Mouse (Mus musculus) lung, adult 2 months (tissue): ENCODE results near the gene Ttc38. TPM values are rescaled to one million over a fixed set of nuclear protein-coding genes. Genes with fewer than 3 reads are reported as not detected.

ENCODE experiments used
- DNase-seq: peaks from one replicate; pipeline ENCODE4 v3.0.0; 2022
- H3K4me1 ChIP-seq: fragments of 200-500 bp; 2 replicates; pipeline ENCODE4 v1.6.1; 2011; ENCODE audit warnings: low read length; ENCODE audit not compliant: control insufficient read depth, insufficient read depth
- H3K4me3 ChIP-seq: fragments of 200-500 bp; replicated peaks from 2 replicates; pipeline ENCODE3; 2011; ENCODE audit warnings: low read depth, mild to moderate bottlenecking, control low read depth, low read length; ENCODE audit errors: extremely low read depth
- CTCF ChIP-seq: fragments of 200-500 bp; IDR thresholded peaks from 2 replicates; pipeline ENCODE4 v1.5.1; 2011; ENCODE audit warnings: mild to moderate bottlenecking, low read length, control low read depth; ENCODE audit not compliant: insufficient read depth
- POLR2A ChIP-seq: fragments of 200-500 bp; IDR thresholded peaks from 2 replicates; pipeline ENCODE4 v1.6.1; 2011; ENCODE audit warnings: low read depth, mild to moderate bottlenecking, control low read depth, low read length, borderline replicate concordance; ENCODE audit errors: extremely low read depth
- WGBS: fragments of 180-500 bp; shearing (Covaris S2); methylation state at CpG from one replicate; pipeline ENCODE4 v1.1.7; 2018; 5-methylcytosine and 5-hydroxymethylcytosine counted together
- polyA plus RNA-seq: library from polyadenylated mRNA; depleted of rRNA; stranded (reverse); fragments of >200 nt; gene quantifications from 2 replicates; pipeline ENCODE4 v1.2.3, GENCODE M21; 2012

The Ttc38 gene
- polyA plus RNA-seq, 1 experiment, result 13.0 TPM

DNA sequence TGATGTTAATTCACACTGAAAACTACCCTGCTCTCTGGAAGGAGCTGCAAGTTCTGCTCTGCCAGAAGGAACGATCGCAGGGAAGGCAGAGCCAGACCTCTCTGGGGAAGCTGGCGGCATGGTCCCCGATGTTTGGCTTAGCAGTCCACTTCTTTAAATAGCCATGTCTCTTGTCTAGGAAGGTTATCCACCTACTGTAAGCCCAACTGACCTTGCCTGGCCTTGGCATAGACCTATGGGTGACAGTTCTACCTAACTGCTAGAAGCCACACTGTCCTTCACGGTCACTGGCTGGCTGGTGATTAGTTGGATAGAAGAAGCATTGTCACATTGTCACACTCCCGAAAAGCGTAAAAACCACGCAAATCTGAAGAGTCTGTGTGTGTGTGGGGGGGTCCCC lies 33.4 kb upstream of the Ttc38 start:
- DNase-seq, result no peak
- H3K4me3 ChIP-seq, result no peak overlapping the region
- no peaks in the 10 kb centered on the region for H3K4me1 ChIP-seq
- WGBS, result 91% methylated on average over 8 of the region's 8 CpGs
- TF ChIP-seq CTCF, result no peak
- no peak for TF ChIP-seq POLR2A

DNA sequence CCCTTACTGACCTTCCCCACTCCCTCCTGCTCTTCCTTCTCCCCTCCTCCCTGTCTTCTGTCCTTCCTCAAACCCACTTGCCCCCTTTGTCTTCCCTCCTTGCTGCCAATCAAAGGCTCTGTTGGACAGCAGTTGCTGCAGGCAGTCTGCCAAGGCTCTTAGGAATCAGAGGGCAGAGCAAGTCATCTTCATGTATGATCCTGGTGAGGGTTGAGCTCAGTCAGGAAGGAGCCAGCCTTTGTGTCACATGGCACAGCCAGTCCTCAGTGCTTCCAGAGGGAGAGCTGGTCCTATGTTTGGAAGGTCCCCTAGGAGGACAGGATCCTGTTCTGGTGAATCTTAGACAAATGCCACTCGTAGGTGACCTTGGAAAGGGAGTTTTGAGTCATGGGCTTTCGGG lies 29.2 kb upstream of the Ttc38 start:
- DNase-seq, result no peak
- no peak overlapping the region for H3K4me3 ChIP-seq
- H3K4me1 ChIP-seq, result no peaks in the 10 kb centered on the region
- 77% methylated on average over 2 of the region's 2 CpGs for WGBS
- no peak for TF ChIP-seq POLR2A
- no peak for TF ChIP-seq CTCF

DNA sequence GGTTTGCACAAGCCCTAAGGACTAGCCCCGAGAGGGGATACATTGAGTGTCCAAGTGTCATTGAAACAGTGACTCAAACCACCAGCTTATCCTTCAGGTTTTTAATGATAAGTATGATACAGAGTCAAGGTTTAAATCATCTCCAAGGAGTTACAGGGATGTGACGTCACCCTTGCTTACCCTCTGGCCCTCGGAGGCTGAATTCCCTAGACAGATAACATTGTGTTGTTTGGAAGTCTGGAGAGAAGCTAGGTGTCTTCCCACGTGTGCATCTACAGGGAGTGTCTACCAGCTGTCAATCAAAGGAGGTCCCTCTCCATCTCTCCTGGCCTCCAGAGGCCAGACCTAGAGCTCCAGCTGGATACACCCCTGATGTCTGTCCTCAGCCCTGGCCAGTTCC lies 25.2 kb upstream of the Ttc38 start:
- WGBS, result 70% methylated on average over 4 of the region's 4 CpGs
- no peak overlapping the region for H3K4me3 ChIP-seq
- H3K4me1 ChIP-seq, result no peaks in the 10 kb centered on the region
- DNase-seq, result no peak
- TF ChIP-seq POLR2A (no peak), CTCF (no peak)

DNA sequence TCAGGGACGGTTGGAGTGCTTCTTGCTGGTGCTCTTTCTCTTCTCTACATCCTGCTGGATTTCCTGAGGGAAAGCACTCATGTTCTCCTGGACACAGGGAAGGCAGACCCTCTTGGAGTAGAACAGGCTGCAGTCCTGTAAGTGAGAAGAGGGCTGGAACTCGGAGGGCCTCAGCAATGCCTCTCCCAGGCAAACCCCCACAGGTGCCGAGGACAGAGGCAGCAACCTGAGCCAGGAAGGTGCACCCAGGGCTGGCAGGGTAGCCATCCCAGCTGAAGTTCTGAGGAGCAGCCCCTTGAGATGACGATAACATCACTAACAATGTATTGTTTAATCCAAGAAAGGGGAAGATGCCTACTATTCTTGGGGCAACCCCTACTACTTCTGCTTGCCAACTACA lies 24.7 kb upstream of the Ttc38 start:
- Histone ChIP-seq H3K4me1 (no peaks in the 10 kb centered on the region), H3K4me3 (no peak overlapping the region)
- TF ChIP-seq POLR2A, result no peak
- no peak for DNase-seq
- 80% methylated on average over 4 of the region's 4 CpGs for WGBS

DNA sequence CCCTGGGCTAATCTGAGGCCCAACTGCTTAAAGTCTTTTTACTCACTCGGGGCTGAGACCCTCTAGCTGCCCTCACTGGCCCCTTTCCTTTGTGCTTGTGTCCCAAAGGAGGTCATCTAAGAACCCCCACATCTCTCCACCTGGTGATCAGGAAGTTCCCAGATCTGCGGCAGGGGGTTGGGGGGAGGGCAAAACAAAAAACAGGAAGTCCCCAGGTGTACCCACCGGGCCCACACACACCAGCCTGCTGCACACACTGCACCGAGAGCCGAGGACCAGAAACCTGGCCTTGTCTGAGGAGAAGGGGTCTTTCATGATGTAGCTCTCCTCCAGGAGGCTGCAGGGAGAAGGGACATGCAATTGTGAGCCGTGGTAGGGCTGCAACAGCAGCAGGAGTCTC lies 24.1 kb upstream of the Ttc38 start:
- 72% methylated on average over 6 of the region's 6 CpGs for WGBS
- TF ChIP-seq CTCF (no peak), POLR2A (no peak)
- H3K4me3 ChIP-seq, result no peak overlapping the region
- no peak for DNase-seq
- no peaks in the 10 kb centered on the region for H3K4me1 ChIP-seq

DNA sequence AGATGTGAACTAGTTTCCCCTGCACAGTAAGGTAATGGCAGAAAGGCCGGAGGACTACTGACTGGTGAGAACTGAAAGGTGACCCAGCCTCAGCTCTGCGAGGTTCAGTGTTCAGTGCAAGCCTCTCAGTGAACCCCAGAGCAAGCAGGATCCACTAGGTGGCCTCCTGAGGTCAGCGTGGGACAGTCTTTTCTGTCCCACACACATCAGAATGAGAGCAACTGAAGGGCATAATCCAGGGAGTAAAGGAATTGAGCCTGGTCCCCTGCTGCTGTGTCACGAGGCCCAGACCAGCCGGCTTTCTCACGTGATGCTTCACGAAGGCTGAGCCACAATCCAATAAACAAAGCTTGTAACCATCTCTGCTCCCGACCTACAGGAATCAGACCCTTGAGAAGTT lies 23.7 kb upstream of the Ttc38 start:
- H3K4me1 ChIP-seq, result no peaks in the 10 kb centered on the region
- no peak; the same call in 1 of the 2 replicates for TF ChIP-seq CTCF
- no peak for TF ChIP-seq POLR2A
- H3K4me3 ChIP-seq, result no peak overlapping the region
- no peak for DNase-seq
- WGBS, result 66% methylated on average over 8 of the region's 8 CpGs

DNA sequence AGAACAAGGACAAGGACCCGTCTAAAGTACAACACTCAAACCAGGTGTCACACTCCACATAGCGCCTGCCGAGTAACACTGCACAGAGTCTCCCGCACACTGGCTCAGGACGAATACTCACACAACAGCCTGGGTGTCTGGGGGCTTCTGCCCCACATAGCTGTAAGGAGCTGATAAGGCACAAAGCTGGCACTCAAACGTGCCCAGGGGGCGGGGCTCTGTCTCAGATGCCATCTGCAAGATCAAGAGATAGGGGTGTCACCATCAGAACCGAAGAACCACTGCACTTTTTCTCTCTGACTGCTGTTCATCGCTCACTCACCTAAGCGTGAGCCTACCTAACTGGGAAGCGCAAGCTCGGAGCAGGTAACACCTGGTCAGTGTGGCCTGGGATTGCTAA lies 23.0 kb upstream of the Ttc38 start:
- TF ChIP-seq CTCF, result no peak
- TF ChIP-seq POLR2A, result no peak
- WGBS, result 83% methylated on average over 12 of the region's 12 CpGs
- Histone ChIP-seq H3K4me3 (no peak overlapping the region), H3K4me1 (no peaks in the 10 kb centered on the region)
- DNase-seq, result no peak

DNA sequence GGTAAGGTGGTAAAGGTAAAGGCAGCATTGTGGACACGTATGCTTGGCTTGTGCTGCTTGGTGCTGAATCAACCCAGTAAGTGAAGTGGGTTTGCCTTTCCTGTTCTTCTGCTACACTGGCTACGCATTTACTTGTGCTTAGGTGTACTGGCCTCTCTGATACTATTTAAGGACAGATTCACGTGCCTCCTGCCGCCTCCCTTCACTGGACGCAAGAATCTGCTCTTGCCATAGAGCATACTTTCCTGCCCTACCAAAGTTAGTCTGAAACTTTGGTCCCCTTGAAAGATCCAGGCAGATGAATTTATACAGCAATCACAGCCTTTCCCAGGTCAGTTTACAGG lies 21.7 kb upstream of the Ttc38 start:
- no peak for TF ChIP-seq POLR2A
- 63% methylated on average over 5 of the region's 5 CpGs for WGBS
- H3K4me1 ChIP-seq, result no peaks in the 10 kb centered on the region
- no peak for DNase-seq
- peak overlapping the region; percentile 33 for H3K4me3 ChIP-seq

DNA sequence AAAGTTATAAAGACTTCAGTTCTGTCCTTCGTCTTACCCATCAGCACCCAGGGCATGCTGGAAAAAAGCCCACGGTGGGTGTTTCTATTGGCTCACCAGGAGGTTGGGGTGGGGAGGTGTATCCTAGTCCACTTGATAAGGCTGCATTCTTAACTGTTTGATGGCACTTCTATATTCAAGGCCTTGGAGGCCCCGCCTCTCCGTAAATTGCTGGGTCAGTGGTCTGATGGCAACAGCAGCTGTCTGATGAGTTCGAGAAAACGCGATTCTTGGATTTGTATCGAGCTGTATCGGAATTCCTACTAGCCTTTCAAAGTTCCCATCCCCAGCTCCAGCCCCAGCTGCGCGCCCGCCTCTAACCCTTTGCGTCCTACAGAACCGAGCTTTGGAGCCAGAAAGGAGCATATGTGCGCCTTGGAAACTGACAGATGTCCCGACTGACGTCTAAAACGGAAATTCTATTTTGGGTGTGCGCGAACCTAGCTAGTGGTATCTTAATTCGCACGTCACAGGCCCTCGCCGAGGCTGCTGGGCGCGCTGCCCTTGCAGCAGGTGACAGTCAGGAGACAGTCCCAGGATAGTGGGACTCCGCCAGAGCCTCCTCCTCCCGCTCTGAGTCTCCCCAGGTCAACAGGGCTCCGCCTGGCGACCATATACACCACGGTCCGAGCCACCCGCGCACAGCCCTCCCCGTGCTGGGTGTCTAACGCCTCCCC lies 21.1 kb upstream of the Ttc38 start:
- no peaks in the 10 kb centered on the region for H3K4me1 ChIP-seq
- 3% methylated on average over 36 of the region's 36 CpGs for WGBS
- DNase-seq, result peak; percentile 54
- TF ChIP-seq POLR2A, result 0 out of 2 replicates have a peak, but pooled peaks have one; percentile 9
- no peak for TF ChIP-seq CTCF
- H3K4me3 ChIP-seq, result peak overlapping the region; percentile 86

DNA sequence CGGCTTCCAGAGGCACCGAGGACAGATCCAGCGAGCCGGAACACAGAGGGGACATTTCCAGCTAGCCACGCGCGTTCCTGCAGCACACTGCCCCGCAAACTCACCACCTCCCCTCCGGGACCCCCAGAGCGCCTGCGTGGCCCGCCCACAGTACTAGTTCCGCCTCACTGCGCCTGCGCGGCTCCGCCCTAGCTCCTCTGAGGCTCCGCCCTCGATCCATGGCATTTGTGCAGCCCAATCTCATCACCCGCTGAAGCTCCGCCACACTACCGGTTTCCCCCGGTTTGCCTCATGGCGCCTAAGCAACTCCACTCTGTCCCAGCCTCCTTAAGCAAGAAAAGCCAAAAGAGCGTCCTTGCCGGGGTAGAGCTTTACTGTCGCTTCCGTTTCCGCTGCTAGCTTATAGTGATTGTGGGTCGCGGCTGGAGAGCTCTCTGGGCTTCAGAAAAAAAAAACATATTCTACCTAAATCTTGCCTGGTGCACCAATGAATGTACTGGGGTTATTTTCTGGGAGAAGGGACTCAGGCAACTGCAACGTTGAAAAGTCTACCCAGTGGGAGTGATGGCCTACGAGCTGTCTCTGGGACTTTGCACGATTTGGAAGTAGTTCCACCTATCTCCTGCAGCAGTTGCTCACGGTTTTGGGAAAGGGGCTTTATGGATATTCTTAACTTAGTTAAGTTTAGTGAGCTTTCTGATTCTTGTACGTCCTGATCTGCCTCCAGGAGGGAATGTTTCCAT lies 20.4 kb upstream of the Ttc38 start, which contains the start of gene Cdpf1:
Cdpf1 (minus strand) TSS at position 163 of the 743 bp plus-strand sequence.
- WGBS, result 2% methylated on average over 36 of the region's 36 CpGs
- Histone ChIP-seq H3K4me1 (no peaks in the 10 kb centered on the region), H3K4me3 (peak within 1 kb of the TSS; percentile 86)
- TF ChIP-seq POLR2A (peak; percentile 90), CTCF (no peak)
- peak; percentile 99 for DNase-seq
